Mouse (Mus musculus) kidney, embryonic 14.5 days (tissue): ENCODE results near the gene Cdiptos. TPM values are rescaled to one million over a fixed set of nuclear protein-coding genes. Genes with fewer than 3 reads are reported as not detected.

ENCODE experiments used
- ATAC-seq: fragments of 200-750 bp; cut with Nextera tagmentation; 2 replicates; pipeline ENCODE4 v1.8.0; 2017; ENCODE audit warnings: moderate number of reproducible peaks, mild to moderate bottlenecking, moderate TSS enrichment, moderate library complexity; ENCODE audit not compliant: low FRiP score, low TSS enrichment
- H3K27ac ChIP-seq: fragments of 300-500 bp; sonication (generic); 2 replicates; pipeline ENCODE4 v1.5.1; 2014; ENCODE audit warnings: low read depth, mild to moderate bottlenecking, low read length, moderate library complexity, mixed read lengths
- H3K27me3 ChIP-seq: fragments of 300-500 bp; sonication (generic); 2 replicates; pipeline ENCODE4 v1.6.1; 2014; ENCODE audit warnings: mild to moderate bottlenecking, low read length; ENCODE audit not compliant: control insufficient read depth, insufficient read depth
- H3K36me3 ChIP-seq: fragments of 300-500 bp; sonication (generic); 2 replicates; pipeline ENCODE4 v1.6.1; 2014; ENCODE audit warnings: low read length, mixed read lengths; ENCODE audit not compliant: control insufficient read depth, insufficient read depth
- H3K4me1 ChIP-seq: fragments of 300-500 bp; sonication (generic); 2 replicates; pipeline ENCODE4 v1.6.1; 2014; ENCODE audit warnings: low read length, mixed read lengths; ENCODE audit not compliant: control insufficient read depth, insufficient read depth
- H3K4me2 ChIP-seq: fragments of 300-500 bp; sonication (generic); replicated peaks from 2 replicates; pipeline ENCODE4 v1.6.1; 2014; ENCODE audit warnings: low read depth, mild to moderate bottlenecking, low read length
- H3K4me3 ChIP-seq: fragments of 300-500 bp; sonication (generic); 2 replicates; pipeline ENCODE4 v1.5.1; 2014; ENCODE audit warnings: mild to moderate bottlenecking, low read length
- H3K9ac ChIP-seq: fragments of 300-500 bp; sonication (generic); 2 replicates; pipeline ENCODE4 v1.6.1; 2014; ENCODE audit warnings: low read depth, mild to moderate bottlenecking, low read length, moderate library complexity
- H3K9me3 ChIP-seq: fragments of 300-500 bp; sonication (generic); 2 replicates; pipeline ENCODE4 v1.6.1; 2016; ENCODE audit warnings: low read length; ENCODE audit not compliant: control insufficient read depth
- WGBS: fragments of 180-500 bp; shearing (Covaris S2); extraction: QIAGEN DNeasy Blood & Tissue Kit; methylation state at CpG from one replicate; pipeline ENCODE4 v1.1.7; 2014; 5-methylcytosine and 5-hydroxymethylcytosine counted together
- polyA plus RNA-seq: library from polyadenylated mRNA; unstranded; fragments of >200 nt; fragmentation: Nextera tagmentation; extraction: Ambion mirVana; gene quantifications from 2 replicates; pipeline ENCODE4 v1.2.1, GENCODE M21; 2014

Cdiptos gene
- polyA plus RNA-seq, 1 experiment from 2014 or later = 1.3 TPM

DNA sequence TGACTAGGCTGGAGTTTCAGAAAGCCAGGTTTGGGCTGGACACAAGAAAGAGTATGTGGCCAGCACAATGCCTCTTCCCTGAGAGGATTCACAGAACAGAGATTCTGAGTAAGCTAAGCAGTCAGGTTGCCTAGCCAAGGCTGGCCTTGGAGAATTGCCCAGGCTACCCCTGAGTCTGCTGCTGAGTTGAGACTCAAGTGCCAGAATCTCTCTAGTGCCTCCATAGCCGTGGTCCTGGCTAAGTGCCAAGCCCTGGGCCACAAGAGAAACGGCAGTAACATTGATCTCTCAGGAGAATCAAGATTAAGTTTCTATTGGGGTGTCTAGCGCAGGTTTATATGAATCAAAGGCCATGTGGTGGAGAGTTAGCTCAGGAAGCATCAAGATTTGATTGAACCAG is 10.3 kb downstream of the Cdiptos start:
- Histone ChIP-seq H3K36me3 (no peaks in the 10 kb centered on the region), H3K27ac (no peak overlapping the region), H3K4me1 (no peaks in the 10 kb centered on the region), H3K9ac (no peak overlapping the region), H3K9me3 (no peaks in the 10 kb centered on the region), H3K27me3 (peaks cover 20% of the 10 kb centered on the region), H3K4me2 (no peak overlapping the region), H3K4me3 (no peak overlapping the region)
- no peak for ATAC-seq
- WGBS = 70% methylated on average over 3 of the region's 3 CpGs

DNA sequence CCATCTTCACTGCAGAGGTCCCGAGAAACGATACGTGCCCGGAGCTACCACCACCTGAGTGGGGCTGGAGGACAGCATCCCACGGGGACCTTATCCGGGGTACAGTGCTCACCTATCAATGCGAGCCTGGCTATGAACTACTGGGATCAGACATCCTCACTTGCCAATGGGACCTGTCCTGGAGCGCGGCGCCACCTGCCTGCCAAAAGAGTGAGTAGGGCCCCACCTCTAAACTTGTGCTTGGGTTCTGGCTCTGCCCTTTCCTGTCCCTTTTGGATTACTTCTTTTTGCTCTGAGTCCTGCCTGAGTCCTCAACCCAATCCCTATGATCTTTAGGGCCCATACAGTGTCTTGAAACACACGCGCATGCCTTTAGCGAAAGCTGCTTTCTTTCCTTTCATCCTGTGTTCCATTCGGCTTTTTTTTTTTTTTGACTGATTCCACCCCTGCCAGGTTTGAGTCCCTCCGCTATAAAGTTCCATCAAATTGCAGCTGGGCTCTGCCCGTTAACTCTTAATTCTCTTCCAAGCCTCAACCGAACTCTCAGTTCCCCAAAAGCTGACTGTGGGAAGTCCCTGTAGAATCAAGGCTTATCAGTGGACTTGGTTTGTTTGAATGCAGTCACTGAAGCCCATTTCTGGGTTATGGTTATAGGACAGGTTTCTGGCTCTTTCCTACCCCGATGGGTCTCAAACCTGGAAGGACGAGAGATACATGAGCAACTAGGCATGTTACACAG is 12.2 kb downstream of the Cdiptos start:
- ATAC-seq = peak; percentile 35; the same call in 1 of the 2 replicates
- no peak overlapping the region for H3K27ac ChIP-seq
- H3K9me3 ChIP-seq = no peaks in the 10 kb centered on the region
- peaks cover 20% of the 10 kb centered on the region for H3K27me3 ChIP-seq
- peak overlapping the region; percentile 4; the same call in 1 of the 2 replicates for H3K4me2 ChIP-seq
- no peak overlapping the region for H3K4me3 ChIP-seq
- no peaks in the 10 kb centered on the region for H3K36me3 ChIP-seq
- WGBS = 26% methylated on average over 19 of the region's 19 CpGs
- no peak overlapping the region for H3K9ac ChIP-seq
- no peaks in the 10 kb centered on the region for H3K4me1 ChIP-seq

DNA sequence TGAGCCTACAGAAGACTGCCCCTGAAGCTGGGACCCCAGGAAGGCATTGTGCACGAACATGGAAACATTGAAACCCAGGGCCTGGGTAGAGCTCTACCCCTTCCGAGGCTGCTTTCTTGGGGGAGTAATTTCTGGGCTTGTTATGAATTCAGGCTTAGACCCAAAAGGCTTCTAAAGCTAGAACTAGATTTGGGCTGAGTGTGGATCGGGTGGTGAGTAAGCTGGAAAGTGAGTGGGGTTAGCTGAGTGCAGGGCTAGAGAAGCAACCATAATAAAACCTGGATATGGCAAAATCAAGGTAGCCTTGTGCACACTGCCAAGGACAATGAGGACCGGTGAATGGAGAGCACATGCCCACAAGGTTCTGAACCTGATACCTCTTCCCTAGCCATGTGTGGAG is 13.9 kb downstream of the Cdiptos start:
- H3K9me3 ChIP-seq = no peaks in the 10 kb centered on the region
- no peak overlapping the region for H3K4me2 ChIP-seq
- no peaks in the 10 kb centered on the region for H3K36me3 ChIP-seq
- no peak for ATAC-seq
- 87% methylated on average over 4 of the region's 4 CpGs for WGBS
- H3K9ac ChIP-seq = no peak overlapping the region
- no peaks in the 10 kb centered on the region for H3K4me1 ChIP-seq
- H3K27me3 ChIP-seq = peaks cover 20% of the 10 kb centered on the region
- no peak overlapping the region for H3K4me3 ChIP-seq
- H3K27ac ChIP-seq = no peak overlapping the region

DNA sequence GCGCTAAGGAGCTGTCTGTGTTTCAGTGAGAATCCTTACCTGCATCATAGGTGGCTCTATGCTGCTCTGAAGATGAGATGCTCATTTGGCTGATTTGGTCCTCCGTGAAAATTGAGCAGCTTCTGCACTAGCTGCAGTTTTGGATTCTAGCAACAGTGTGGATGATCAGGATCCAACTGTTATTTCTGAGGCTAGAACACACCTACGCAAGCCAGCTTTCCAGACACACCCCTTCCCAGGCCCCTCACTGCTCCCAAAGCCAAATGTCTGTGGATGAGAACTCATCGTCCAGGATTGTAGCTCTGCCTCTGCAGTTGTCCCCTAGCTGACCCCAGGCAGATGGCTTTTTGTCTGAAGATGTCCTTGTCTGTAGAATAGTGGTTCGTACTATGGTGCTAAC is 14.8 kb downstream of the Cdiptos start:
- Histone ChIP-seq H3K4me3 (no peak overlapping the region), H3K27me3 (peaks cover 20% of the 10 kb centered on the region), H3K4me2 (no peak overlapping the region), H3K9me3 (no peaks in the 10 kb centered on the region), H3K27ac (no peak overlapping the region), H3K9ac (no peak overlapping the region), H3K4me1 (no peaks in the 10 kb centered on the region), H3K36me3 (no peaks in the 10 kb centered on the region)
- ATAC-seq = no peak
- WGBS = 81% methylated on average over 5 of the region's 5 CpGs

DNA sequence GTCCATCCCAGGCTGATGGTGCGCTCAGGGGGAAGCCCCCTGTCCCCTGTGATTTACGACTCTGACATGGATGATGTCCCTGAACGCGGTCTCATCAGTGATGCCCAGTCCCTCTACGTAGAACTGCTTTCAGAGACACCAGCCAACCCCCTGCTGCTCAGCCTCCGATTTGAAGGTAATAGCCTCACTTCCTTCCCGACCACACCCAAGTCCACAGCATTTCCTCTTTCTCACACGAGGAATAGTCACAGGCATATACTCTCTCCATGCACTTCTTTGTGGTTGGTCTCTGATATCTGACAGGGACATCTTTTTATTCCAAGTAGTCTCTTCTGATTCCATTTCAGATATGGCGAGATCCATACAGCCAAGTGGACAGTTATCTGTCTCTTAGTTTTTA is 16.1 kb downstream of the Cdiptos start:
- H3K9ac ChIP-seq = no peak overlapping the region
- no peak for ATAC-seq
- H3K9me3 ChIP-seq = no peaks in the 10 kb centered on the region
- H3K27ac ChIP-seq = no peak overlapping the region
- H3K4me3 ChIP-seq = no peak overlapping the region
- WGBS = 61% methylated on average over 9 of the region's 9 CpGs
- H3K4me1 ChIP-seq = no peaks in the 10 kb centered on the region
- H3K27me3 ChIP-seq = peaks cover 20% of the 10 kb centered on the region
- H3K4me2 ChIP-seq = no peak overlapping the region
- no peaks in the 10 kb centered on the region for H3K36me3 ChIP-seq

DNA sequence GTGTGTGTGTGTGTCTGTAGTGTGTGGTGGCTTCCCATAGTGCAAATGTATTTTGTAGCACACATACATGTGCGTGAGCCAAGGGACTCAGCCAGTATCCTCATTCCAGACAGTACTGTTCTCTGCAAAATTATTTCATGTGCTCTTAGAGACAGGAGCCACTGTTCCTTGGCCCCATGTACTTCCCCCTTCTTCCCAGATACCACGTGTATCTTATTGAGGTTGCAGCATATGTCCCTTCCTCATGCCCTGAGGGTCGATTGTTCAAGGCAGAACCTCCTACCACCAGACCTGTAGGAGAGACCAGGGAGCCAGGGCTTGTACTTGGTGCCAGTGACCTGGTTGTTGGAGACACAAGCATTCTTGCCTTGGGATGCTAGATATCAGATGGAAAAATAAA is 20.8 kb downstream of the Cdiptos start:
- peaks cover 19% of the 10 kb centered on the region for H3K27me3 ChIP-seq
- no peak for ATAC-seq
- 0 out of 2 replicates have a peak, but pooled peaks cover under 1% of the 10 kb centered on the region for H3K4me1 ChIP-seq

DNA sequence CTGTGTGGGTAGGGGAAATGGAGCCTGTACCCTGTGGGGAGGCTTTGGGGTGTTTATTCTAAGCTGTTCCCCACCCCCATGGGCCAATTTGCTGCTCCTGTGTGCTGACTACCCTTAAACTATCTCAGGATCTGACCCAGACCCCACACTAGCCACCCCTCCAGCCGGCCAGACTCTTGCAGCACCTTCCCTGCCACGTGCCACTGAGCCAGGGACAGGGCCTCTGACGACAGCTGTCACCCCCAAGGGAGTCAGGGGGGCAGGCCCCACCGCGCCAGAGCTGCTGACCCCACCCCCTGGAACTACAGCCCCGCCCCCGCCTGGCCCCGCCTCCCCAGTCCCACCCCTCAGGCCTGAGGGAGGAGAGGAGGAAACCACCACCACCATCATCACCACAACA is 23.3 kb downstream of the Cdiptos start:
- H3K4me3 ChIP-seq = no peak overlapping the region
- peaks cover 3% of the 10 kb centered on the region; the same call in 1 of the 2 replicates for H3K4me1 ChIP-seq
- WGBS = 1% methylated on average over 8 of the region's 8 CpGs
- H3K9ac ChIP-seq = no peak overlapping the region
- H3K9me3 ChIP-seq = no peaks in the 10 kb centered on the region
- ATAC-seq = no peak; the same call in 1 of the 2 replicates
- no peak overlapping the region for H3K27ac ChIP-seq
- no peak overlapping the region for H3K4me2 ChIP-seq
- H3K27me3 ChIP-seq = peaks cover 22% of the 10 kb centered on the region
- no peaks in the 10 kb centered on the region for H3K36me3 ChIP-seq

More for the DNA sequence above, 20.8 kb downstream of the Cdiptos start:
- Histone ChIP-seq H3K36me3 (no peaks in the 10 kb centered on the region), H3K27ac (no peak overlapping the region), H3K9ac (no peak overlapping the region), H3K9me3 (no peaks in the 10 kb centered on the region), H3K4me3 (no peak overlapping the region), H3K4me2 (no peak overlapping the region)
- 59% methylated on average over 3 of the region's 3 CpGs for WGBS

DNA sequence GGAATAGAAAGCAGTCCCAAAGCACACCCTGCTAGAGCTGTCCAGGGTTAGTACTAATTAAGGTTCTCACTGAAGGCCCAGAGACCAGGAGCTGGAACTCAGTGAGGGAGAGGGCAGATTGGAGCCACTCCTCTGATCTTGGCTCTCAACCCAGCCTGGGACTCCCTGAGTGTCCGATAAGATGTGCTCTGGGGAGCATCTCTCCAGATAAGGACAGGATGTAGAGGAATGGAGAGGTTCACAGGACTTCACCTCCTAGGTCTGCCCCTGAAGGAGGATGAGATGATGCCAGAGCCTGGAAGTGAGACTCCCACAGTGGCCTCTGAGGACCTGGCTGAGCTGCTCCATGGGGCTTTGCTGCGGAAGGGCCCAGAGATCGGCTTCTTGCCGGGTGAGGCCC is 24.2 kb downstream of the Cdiptos start:
- Histone ChIP-seq H3K4me3 (no peak overlapping the region), H3K27me3 (peaks cover 22% of the 10 kb centered on the region), H3K4me1 (peaks cover 3% of the 10 kb centered on the region; the same call in 1 of the 2 replicates), H3K4me2 (no peak overlapping the region), H3K9ac (no peak overlapping the region), H3K36me3 (no peaks in the 10 kb centered on the region), H3K27ac (no peak overlapping the region), H3K9me3 (no peaks in the 10 kb centered on the region)
- 24% methylated on average over 4 of the region's 4 CpGs for WGBS
- ATAC-seq = no peak
